Mouse (Mus musculus) midbrain, embryonic 13.5 days (tissue): ENCODE results near the gene Zbtb22. TPM values are rescaled to one million over a fixed set of nuclear protein-coding genes. Genes with fewer than 3 reads are reported as not detected.
A peak's percentile ranks its signal among the peaks of the same experiment; 100 is the strongest.

Source experiments
- ATAC-seq: fragments of 200-750 bp; cut with Nextera tagmentation; 2 replicates; pipeline ENCODE4 v1.8.0; 2017; ENCODE audit warnings: mild to moderate bottlenecking, moderate TSS enrichment, moderate library complexity
- H3K27ac ChIP-seq: fragments of 300-500 bp; sonication (generic); 2 replicates; pipeline ENCODE4 v1.5.1; 2015; ENCODE audit warnings: inconsistent platforms, mild to moderate bottlenecking, moderate library complexity
- H3K27me3 ChIP-seq: fragments of 300-500 bp; sonication (generic); 2 replicates; pipeline ENCODE4 v1.6.1; 2015; ENCODE audit warnings: mild to moderate bottlenecking, inconsistent platforms
- H3K36me3 ChIP-seq: fragments of 300-500 bp; sonication (generic); 2 replicates; pipeline ENCODE4 v1.6.1; 2015; ENCODE audit warnings: mild to moderate bottlenecking, inconsistent platforms
- H3K4me1 ChIP-seq: fragments of 300-500 bp; sonication (generic); replicated peaks from 2 replicates; pipeline ENCODE4 v1.6.1; 2015; ENCODE audit warnings: inconsistent platforms
- H3K4me2 ChIP-seq: fragments of 300-500 bp; sonication (generic); replicated peaks from 2 replicates; pipeline ENCODE4 v1.6.1; 2015; ENCODE audit warnings: moderate library complexity, mild to moderate bottlenecking, inconsistent platforms
- H3K4me3 ChIP-seq: fragments of 300-500 bp; sonication (generic); replicated peaks from 2 replicates; pipeline ENCODE4 v1.5.1; 2015; ENCODE audit warnings: mild to moderate bottlenecking, inconsistent platforms
- H3K9ac ChIP-seq: fragments of 300-500 bp; sonication (generic); replicated peaks from 2 replicates; pipeline ENCODE4 v1.6.1; 2015; ENCODE audit warnings: mild to moderate bottlenecking, inconsistent platforms
- H3K9me3 ChIP-seq: fragments of 300-500 bp; sonication (generic); 2 replicates; pipeline ENCODE4 v1.6.1; 2016; ENCODE audit warnings: mild to moderate bottlenecking, inconsistent platforms
- WGBS: fragments of 180-500 bp; shearing (Covaris S2); methylation state at CpG from one replicate; pipeline ENCODE4 v1.1.7; 2015; 5-methylcytosine and 5-hydroxymethylcytosine counted together
- polyA plus RNA-seq: library from polyadenylated mRNA; unstranded; fragments of >200 nt; fragmentation: Nextera tagmentation; extraction: Ambion mirVana; gene quantifications from 2 replicates; pipeline ENCODE4 v1.2.1, GENCODE M21; 2015

Zbtb22 gene
- polyA plus RNA-seq, 1 experiment from 2014 or later, result 20.3 TPM

GRCm38 (mm10) chr17:33952879-33953278, 37.2 kb downstream of the Zbtb22 start:
- peaks cover 52% of the 10 kb centered on the region for H3K36me3 ChIP-seq
- 82% methylated on average over 4 of the region's 4 CpGs for WGBS
- ATAC-seq, result no peak

GRCm38 (mm10) chr17:33953310-33953709, 37.6 kb downstream of the Zbtb22 start:
- peaks cover 81% of the 10 kb centered on the region for H3K4me1 ChIP-seq
- ATAC-seq, result no peak
- H3K9me3 ChIP-seq, result no peaks in the 10 kb centered on the region
- 90% methylated on average over 3 of the region's 3 CpGs for WGBS
- peak overlapping the region; percentile 8; the same call in 1 of the 2 replicates for H3K4me3 ChIP-seq
- H3K36me3 ChIP-seq, result peaks cover 52% of the 10 kb centered on the region
- H3K4me2 ChIP-seq, result peak overlapping the region; percentile 81; the same call in 1 of the 2 replicates
- H3K27me3 ChIP-seq, result no peaks in the 10 kb centered on the region
- no peak overlapping the region for H3K27ac ChIP-seq
- peak overlapping the region; percentile 32; the same call in 1 of the 2 replicates for H3K9ac ChIP-seq

More at GRCm38 (mm10) chr17:33952879-33953278, 37.2 kb downstream of the Zbtb22 start:
- Histone ChIP-seq H3K9ac (peak overlapping the region; percentile 32; the same call in 1 of the 2 replicates), H3K27ac (no peak overlapping the region), H3K9me3 (no peaks in the 10 kb centered on the region), H3K4me2 (0 out of 2 replicates have a peak overlapping the region, but pooled peaks have one; percentile 81), H3K4me1 (peaks cover 78% of the 10 kb centered on the region), H3K27me3 (no peaks in the 10 kb centered on the region), H3K4me3 (peak overlapping the region; percentile 8; the same call in 1 of the 2 replicates)

GRCm38 (mm10) chr17:33953961-33954565, 38.4 kb downstream of the Zbtb22 start:
- Histone ChIP-seq H3K9me3 (no peaks in the 10 kb centered on the region), H3K4me2 (peak overlapping the region; percentile 81), H3K36me3 (peaks cover 52% of the 10 kb centered on the region), H3K27me3 (no peaks in the 10 kb centered on the region), H3K4me1 (peaks cover 77% of the 10 kb centered on the region), H3K9ac (peak overlapping the region; percentile 96), H3K4me3 (peak overlapping the region; percentile 85), H3K27ac (no peak overlapping the region)
- 39% methylated on average over 5 of the region's 5 CpGs for WGBS
- no peak for ATAC-seq

GRCm38 (mm10) chr17:33954646-33955554, 39.2 kb downstream of the Zbtb22 start:
- peak overlapping the region; percentile 81 for H3K4me2 ChIP-seq
- H3K36me3 ChIP-seq, result peaks cover 52% of the 10 kb centered on the region
- no peaks in the 10 kb centered on the region for H3K27me3 ChIP-seq
- H3K4me1 ChIP-seq, result peaks cover 68% of the 10 kb centered on the region
- H3K9me3 ChIP-seq, result no peaks in the 10 kb centered on the region
- ATAC-seq, result peak; percentile 51; the same call in 1 of the 2 replicates
- H3K4me3 ChIP-seq, result peak overlapping the region; percentile 85
- WGBS, result under 1% methylated on average over 33 of the region's 33 CpGs
- peak overlapping the region; percentile 88 for H3K27ac ChIP-seq
- peak overlapping the region; percentile 96 for H3K9ac ChIP-seq

GRCm38 (mm10) chr17:33955555-33956214, 40.0 kb downstream of the Zbtb22 start, which contains the start of the genes Vps52 and Rps18:
Gene Vps52 (plus strand): TSS chr17:33955812.
Gene Rps18 (minus strand): TSS chr17:33956001.
- WGBS, result under 1% methylated on average over 50 of the region's 50 CpGs
- Histone ChIP-seq H3K4me2 (peak within 1 kb of the TSS; percentile 87), H3K4me1 (peaks cover 60% of the 10 kb centered on the region), H3K9ac (peak within 1 kb of the TSS; percentile 96), H3K27me3 (no peaks in the 10 kb centered on the region), H3K4me3 (peak within 1 kb of the TSS; percentile 85), H3K36me3 (peaks cover 57% of the 10 kb centered on the region), H3K27ac (peak within 1 kb of the TSS; percentile 90), H3K9me3 (no peaks in the 10 kb centered on the region)
- ATAC-seq, result peak; percentile 90

- H3K4me3 ChIP-seq, result peak overlapping the region; percentile 85
- peak overlapping the region; percentile 87 for H3K4me2 ChIP-seq
- H3K9ac ChIP-seq, result peak overlapping the region; percentile 89
- peak overlapping the region; percentile 90 for H3K27ac ChIP-seq
- WGBS, result 12% methylated on average over 10 of the region's 10 CpGs
- ATAC-seq, result no peak
- peaks cover 64% of the 10 kb centered on the region for H3K36me3 ChIP-seq
- no peaks in the 10 kb centered on the region for H3K9me3 ChIP-seq
- H3K27me3 ChIP-seq, result no peaks in the 10 kb centered on the region
- peaks cover 54% of the 10 kb centered on the region for H3K4me1 ChIP-seq
These were observed 40.6 kb downstream of the Zbtb22 start for GRCm38 (mm10) chr17:33956336-33956735.

- Histone ChIP-seq H3K27ac (no peak overlapping the region), H3K9ac (no peak overlapping the region), H3K36me3 (peaks cover 65% of the 10 kb centered on the region), H3K9me3 (no peaks in the 10 kb centered on the region), H3K4me1 (peaks cover 42% of the 10 kb centered on the region), H3K4me2 (no peak overlapping the region), H3K4me3 (no peak overlapping the region), H3K27me3 (no peaks in the 10 kb centered on the region)
- 91% methylated on average over 6 of the region's 6 CpGs for WGBS
- no peak for ATAC-seq
These were observed 41.8 kb downstream of the Zbtb22 start for GRCm38 (mm10) chr17:33957493-33957892.

GRCm38 (mm10) chr17:33958451-33958850, 42.7 kb downstream of the Zbtb22 start:
- Histone ChIP-seq H3K9me3 (no peaks in the 10 kb centered on the region), H3K27ac (no peak overlapping the region), H3K36me3 (peaks cover 65% of the 10 kb centered on the region), H3K4me3 (no peak overlapping the region), H3K9ac (no peak overlapping the region), H3K4me1 (peaks cover 33% of the 10 kb centered on the region), H3K27me3 (no peaks in the 10 kb centered on the region), H3K4me2 (no peak overlapping the region)
- WGBS, result 93% methylated on average over 11 of the region's 11 CpGs
- no peak for ATAC-seq

- H3K9ac ChIP-seq, result no peak overlapping the region
- H3K9me3 ChIP-seq, result no peaks in the 10 kb centered on the region
- no peaks in the 10 kb centered on the region for H3K27me3 ChIP-seq
- no peak overlapping the region for H3K4me2 ChIP-seq
- H3K4me3 ChIP-seq, result no peak overlapping the region
- peaks cover 26% of the 10 kb centered on the region for H3K4me1 ChIP-seq
- ATAC-seq, result no peak
- WGBS, result 96% methylated on average over 13 of the region's 13 CpGs
- no peak overlapping the region for H3K27ac ChIP-seq
- peaks cover 66% of the 10 kb centered on the region for H3K36me3 ChIP-seq
These were observed 43.4 kb downstream of the Zbtb22 start for GRCm38 (mm10) chr17:33959135-33959534.

GRCm38 (mm10) chr17:33959948-33960347, 44.2 kb downstream of the Zbtb22 start:
- H3K9ac ChIP-seq, result 0 out of 2 replicates have a peak overlapping the region, but pooled peaks have one; percentile 19
- H3K36me3 ChIP-seq, result peaks cover 69% of the 10 kb centered on the region
- ATAC-seq, result no peak
- 96% methylated on average over 15 of the region's 15 CpGs for WGBS
- H3K4me2 ChIP-seq, result no peak overlapping the region
- no peak overlapping the region for H3K4me3 ChIP-seq
- no peaks in the 10 kb centered on the region for H3K9me3 ChIP-seq
- H3K4me1 ChIP-seq, result peaks cover 18% of the 10 kb centered on the region
- no peak overlapping the region for H3K27ac ChIP-seq
- no peaks in the 10 kb centered on the region for H3K27me3 ChIP-seq

GRCm38 (mm10) chr17:33962876-33963275, 47.2 kb downstream of the Zbtb22 start:
- Histone ChIP-seq H3K4me1 (peaks cover 3% of the 10 kb centered on the region), H3K9me3 (no peaks in the 10 kb centered on the region), H3K27ac (no peak overlapping the region), H3K4me2 (no peak overlapping the region), H3K27me3 (no peaks in the 10 kb centered on the region), H3K9ac (no peak overlapping the region), H3K36me3 (peaks cover 84% of the 10 kb centered on the region), H3K4me3 (no peak overlapping the region)
- WGBS, result 97% methylated on average over 7 of the region's 7 CpGs
- no peak for ATAC-seq
